Mouse (Mus musculus): Measurements from ENCODE around the gene Mgea5.

- TF ChIP-seq CTCF (IDR thresholded peaks at IDR 0.05; ENCODE audit: low read depth), result no peak
- TF ChIP-seq EP300 (IDR thresholded peaks at IDR 0.05; ENCODE audit: low read depth), result no peak
Measured at GRCm38 (mm10) chr19:45740817-45741216, 42.8 kb downstream of the Mgea5 start.
